Mouse (Mus musculus): ENCODE measurements around the gene Dner. TPM values are rescaled to one million over a fixed set of nuclear protein-coding genes. Genes with fewer than 3 reads are reported as not detected.
A peak's percentile ranks its signal among the peaks of the same experiment; 100 is the strongest.
"Not testable (repeated sequence)": the region's sequence is repeated elsewhere in the genome, so short reads cannot be mapped to it uniquely, and the experiment has no call there.

The Dner gene
- polyA plus RNA-seq, 1 experiment, result not detected

GRCm38 (mm10) chr1:84347796-84348476 is 348.1 kb downstream of the Dner start:
- no peaks in the 10 kb centered on the region for H3K4me1 ChIP-seq (ENCODE audit: control insufficient read depth, insufficient read depth, insufficient read length, low read length)
- H3K27ac ChIP-seq (replicated peaks; ENCODE audit: low read depth, low read length), result no peak overlapping the region
- H3K4me3 ChIP-seq (ENCODE audit: insufficient read depth, low read depth, low read length), result no peak overlapping the region

DNA sequence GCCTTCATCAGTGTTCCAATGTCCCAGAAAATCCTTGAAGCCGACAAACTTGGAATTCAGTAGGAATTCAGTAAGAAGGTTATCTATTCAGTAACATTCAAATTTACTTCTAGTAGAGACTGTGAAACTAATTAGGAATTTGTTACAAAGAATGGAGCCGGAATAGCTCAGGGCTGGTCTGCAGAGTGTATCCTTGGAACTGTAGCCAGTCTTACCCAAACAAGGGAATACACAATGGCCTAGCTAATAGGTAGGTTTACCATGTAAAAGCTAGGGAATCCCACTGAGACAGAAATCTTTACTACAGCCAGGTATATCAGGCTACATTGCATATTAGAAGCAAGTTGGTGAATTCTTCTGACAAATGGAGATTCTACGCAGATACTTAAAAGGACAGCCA is 363.2 kb downstream of the Dner start:
- not testable (repeated sequence) for H3K4me3 ChIP-seq (ENCODE audit: insufficient read depth, low read depth, low read length); H3K27ac ChIP-seq (replicated peaks; ENCODE audit: low read depth, low read length); H3K4me1 ChIP-seq (ENCODE audit: control insufficient read depth, insufficient read depth, insufficient read length, low read length)

DNA sequence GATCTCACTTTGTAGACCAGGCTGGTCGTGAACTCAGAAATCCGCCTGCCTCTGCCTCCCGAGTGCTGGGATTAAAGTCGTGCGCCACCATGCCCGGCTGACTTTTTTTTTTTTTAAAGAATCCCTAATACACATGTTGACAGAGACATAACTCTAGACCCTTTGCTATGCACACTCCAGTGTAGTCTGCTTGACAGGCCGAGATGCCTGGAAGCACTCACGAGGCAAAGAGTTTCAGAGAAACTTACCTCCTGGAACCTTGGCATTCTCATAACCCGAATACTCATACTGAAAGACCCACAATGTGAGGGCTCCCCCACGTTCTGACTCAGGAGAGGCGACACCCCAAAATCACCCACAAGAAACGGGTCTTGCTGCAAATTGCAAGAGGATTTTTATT is 364.2 kb downstream of the Dner start:
- not testable (repeated sequence) for H3K4me1 ChIP-seq (ENCODE audit: control insufficient read depth, insufficient read depth, insufficient read length, low read length); H3K4me3 ChIP-seq (ENCODE audit: insufficient read depth, low read depth, low read length); H3K27ac ChIP-seq (replicated peaks; ENCODE audit: low read depth, low read length)

- H3K4me1 ChIP-seq (ENCODE audit: control insufficient read depth, insufficient read depth, insufficient read length, low read length), result no peaks in the 10 kb centered on the region
- H3K27ac ChIP-seq (replicated peaks; ENCODE audit: low read depth, low read length), result no peak overlapping the region
Observed at GRCm38 (mm10) chr1:84325309-84325708, 370.7 kb downstream of the Dner start.

DNA sequence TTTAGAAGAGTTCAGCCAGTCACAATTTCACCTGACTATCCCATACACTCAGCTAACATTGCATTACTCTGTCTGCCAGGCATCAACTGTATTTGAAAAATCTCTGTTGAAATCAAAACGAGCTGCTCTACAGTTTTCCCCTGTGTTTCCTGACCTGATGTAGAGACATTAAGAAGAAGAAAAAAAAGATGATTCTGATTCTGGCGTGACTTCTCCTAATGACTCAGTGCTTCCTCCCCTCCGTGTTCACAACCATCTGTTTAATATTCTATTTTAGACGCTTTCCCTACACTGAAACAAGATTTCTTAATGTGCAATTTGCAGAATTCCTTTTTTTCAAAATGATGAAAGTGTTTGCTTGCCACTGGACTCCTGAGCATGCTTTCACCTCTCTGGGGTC is 374.7 kb downstream of the Dner start:
- Histone ChIP-seq H3K27ac (replicated peaks; ENCODE audit: low read depth, low read length) (peak overlapping the region; percentile 69; the same call in 1 of the 2 replicates), H3K4me1 (ENCODE audit: control insufficient read depth, insufficient read depth, insufficient read length, low read length) (no peaks in the 10 kb centered on the region), H3K4me3 (ENCODE audit: insufficient read depth, low read depth, low read length) (no peak overlapping the region)

More at GRCm38 (mm10) chr1:84325309-84325708, 370.7 kb downstream of the Dner start:
- H3K4me3 ChIP-seq (ENCODE audit: insufficient read depth, low read depth, low read length), result no peak overlapping the region

Other genes starting within 250 kb of the Dner start
- 9.8 and 15.1 TPM in 2 replicates for gene Fbxo36, start 143.6 kb upstream of the Dner start, polyA plus RNA-seq (2012; ENCODE audit: insufficient read depth, insufficient read length, missing spikeins)
- gene Trip12, start 144.3 kb upstream of the Dner start, polyA plus RNA-seq (2012; ENCODE audit: insufficient read depth, insufficient read length, missing spikeins), result 70.1 and 74.2 TPM in 2 replicates
- gene Slc16a14, start 238.9 kb upstream of the Dner start, polyA plus RNA-seq (2012; ENCODE audit: insufficient read depth, insufficient read length, missing spikeins), result not detected in 2 replicates